Mouse (Mus musculus) frontal cortex, postnatal 25 days (tissue): ENCODE results near the gene Ntrk2.

Source experiments
- DNase-seq, 2 experiments: peaks; one replicate each; pipeline ENCODE4 v3.0.0; 2022; ENCODE audit warnings: low spot score in 2 of 2

Ntrk2 gene

DNA sequence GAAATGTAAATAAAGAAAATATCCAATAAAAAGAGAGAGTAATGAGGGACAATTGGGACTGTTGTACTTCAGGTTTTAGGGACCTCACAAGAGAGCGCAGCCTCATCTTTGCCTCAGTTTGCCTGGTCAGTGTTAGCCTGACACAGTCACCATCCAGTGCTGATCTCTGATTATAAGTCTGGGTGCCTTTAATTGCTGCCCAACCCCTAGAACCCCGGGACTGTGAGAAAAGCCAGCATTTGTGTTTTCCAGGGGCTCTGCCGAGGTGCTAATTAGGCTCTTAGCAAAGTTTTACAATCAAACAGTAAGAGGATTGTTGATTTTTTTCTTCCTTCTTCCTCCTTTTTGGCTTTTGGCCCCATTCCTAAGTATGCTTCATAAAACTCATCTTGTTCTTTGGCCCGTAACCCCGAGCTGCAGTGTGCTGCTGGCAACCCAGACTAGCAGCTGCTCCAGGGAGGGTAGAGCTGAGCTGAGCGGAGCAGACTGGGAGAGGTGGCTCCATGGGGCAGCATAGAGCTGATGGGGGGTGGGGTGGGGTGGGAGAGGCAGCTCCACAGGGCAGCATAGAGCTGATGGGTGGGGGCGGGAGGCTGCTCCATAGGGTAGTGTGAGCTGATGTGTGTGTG is 34.5 kb downstream of the Ntrk2 start:
- DNase-seq = no peak

DNA sequence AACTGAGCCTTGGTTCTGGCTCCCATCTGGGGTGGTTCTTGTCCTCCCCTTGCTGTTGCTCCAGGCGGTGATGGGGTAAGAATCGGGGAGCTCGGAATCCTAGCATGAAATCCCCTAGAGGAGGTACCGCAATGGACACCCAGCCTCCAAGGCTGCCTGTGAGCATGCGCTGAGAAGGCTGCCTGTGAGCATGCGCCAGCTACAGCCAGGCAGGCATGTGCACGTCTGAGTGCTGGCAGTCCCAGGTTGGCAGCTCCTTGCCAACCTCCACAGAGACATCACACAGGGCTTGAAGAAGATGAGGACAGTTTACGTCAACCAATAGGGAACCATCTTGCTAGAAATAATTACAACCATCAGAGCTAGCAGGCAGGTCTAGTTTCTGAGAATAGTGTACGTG is 37.5 kb downstream of the Ntrk2 start:
- no peak for DNase-seq

DNA sequence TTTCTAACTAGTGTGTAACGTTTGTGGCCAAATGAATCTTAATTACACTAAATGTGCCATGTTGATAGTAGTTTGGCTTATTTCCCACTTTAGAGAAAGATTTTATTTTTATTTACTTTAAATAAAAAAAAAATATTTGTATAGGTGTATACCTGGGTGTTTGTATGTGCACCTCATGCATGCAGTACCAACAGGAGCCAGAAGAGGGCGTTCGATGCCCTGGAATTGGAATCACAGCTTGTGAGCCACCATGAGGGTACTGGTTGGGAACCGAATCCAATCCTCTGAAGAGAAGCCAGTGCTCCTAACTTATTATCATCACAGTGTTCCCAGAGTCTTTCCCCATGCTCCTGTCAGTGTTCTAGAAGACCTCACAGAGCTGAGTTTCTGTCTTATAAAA is 42.2 kb downstream of the Ntrk2 start:
- no peak for DNase-seq

DNA sequence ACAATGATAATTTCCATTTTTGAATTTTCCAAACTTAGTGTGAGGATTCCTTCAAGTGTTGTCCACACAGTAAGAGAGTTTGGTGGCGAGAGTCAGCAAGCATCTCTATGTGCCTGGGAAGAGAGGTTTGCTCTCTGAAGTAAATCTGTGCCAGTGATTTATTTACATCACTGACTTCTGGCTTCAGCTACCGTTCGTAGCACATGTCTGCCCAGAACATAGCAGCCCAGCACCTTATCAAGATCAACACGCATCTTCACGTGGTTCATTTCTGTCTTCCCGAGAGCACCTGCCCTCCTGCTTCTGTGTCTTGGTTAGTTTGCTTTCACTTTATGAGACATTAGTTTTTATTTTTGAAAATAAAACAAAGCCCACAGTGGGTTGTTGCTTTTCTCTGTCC is 47.3 kb downstream of the Ntrk2 start:
- DNase-seq = no peak

DNA sequence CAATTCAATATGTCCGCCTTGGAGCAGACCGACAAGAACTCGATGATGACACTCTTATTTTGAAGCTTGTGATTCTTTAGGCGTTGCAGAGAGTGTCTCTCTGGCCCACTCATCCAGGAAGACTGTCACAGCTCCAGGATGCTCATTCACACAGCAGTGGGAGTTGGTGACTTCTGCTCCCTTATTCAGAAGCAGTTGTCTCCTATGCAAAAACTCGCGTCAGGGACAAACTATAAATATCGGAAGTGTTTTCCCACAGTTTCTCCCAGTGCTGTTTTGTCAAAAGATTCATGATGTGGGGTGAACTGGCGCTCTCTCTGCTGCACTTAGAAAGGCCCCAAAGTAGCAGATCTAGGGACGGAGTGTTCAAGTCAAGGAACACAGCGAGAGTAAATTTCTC is 59.9 kb downstream of the Ntrk2 start:
- DNase-seq = peak in 1 of 2 experiments; percentile 35

DNA sequence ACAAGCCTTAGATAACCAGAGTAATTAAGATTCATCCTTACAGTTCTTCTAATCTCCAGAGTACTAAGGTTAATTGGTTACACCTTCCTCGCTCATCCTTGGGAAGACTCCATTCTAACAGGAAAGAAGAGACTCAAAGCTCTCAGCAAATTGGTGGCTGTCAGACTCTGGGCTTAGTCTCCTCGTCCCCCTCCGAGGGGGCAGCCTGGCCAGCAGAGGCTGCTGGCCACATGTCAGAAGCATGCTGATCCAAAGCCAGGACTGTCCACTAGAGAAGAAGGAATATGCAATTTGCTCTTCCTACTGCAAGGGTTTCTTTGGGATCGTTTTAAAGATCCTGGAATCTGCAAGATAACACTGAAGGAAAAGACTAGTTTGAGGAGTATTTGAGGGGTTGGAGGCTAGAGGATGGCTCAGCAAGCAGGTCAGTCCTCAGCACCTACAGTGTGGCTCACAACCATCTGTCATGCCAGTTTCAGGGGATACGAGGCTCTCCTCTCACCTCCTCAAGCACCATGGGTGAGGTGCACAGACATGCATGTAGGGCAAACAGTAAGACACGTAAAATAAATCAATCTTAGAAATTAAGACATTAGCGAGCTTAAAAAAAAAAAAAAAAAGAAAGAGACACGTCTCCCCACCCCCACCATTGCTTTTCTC is 60.5 kb downstream of the Ntrk2 start:
- DNase-seq = no peak

DNA sequence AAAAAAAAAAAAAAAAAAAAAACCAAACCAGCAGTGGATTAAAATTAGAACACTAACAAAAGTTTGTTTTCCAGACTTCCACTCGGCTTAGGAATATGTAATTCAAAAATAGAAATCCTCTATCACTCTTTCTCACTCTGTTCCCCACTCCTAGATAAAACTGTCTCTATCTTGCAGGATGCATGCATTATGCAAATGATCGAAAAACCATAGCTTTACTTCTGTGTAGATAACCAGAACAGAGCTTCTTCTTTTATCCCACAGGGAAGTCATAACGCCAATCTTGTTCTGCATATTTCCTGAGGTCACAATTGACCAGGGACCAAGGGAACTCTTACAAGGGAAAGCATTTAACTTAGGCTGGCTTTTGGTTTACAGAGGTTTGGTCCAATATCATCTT is 76.1 kb downstream of the Ntrk2 start:
- no peak for DNase-seq

DNA sequence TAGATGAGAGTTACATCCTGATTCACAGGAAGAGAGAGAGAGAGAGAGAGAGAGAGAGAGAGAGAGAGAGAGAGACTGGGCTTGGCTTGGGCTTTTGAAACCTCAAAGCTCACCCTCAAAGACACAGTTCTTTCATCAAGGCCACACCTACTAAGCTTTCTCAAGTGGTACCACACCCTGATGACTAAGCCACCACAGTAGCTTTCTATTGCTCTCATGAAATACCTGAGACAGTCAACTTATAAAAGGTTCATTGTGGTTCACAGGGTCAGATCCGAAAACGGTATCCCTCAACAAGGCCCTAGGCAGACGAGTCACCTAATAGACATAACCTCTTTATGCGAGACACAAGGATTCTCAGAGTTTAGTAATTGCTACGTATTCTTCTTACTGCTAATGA is 76.5 kb downstream of the Ntrk2 start:
- DNase-seq = no peak

DNA sequence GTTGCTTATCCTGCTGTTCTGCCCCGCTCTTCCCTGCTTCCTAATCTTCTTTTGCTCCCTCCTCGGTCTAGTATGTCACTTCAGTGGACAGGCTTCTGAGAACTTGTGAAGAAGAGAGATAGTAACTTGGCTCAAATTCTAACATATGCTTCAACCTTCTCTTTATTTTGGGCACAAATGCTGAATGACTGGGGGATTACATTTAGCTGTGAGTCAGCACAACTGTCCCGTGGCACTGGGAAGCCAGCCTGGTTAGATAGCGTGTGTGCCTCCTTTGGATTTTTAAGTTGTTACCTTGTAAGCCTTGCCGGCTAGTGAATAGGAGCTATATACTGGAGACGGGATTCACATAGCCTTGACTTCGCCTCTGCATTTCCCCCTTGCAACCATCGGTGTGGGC is 79.7 kb downstream of the Ntrk2 start:
- DNase-seq = no peak

DNA sequence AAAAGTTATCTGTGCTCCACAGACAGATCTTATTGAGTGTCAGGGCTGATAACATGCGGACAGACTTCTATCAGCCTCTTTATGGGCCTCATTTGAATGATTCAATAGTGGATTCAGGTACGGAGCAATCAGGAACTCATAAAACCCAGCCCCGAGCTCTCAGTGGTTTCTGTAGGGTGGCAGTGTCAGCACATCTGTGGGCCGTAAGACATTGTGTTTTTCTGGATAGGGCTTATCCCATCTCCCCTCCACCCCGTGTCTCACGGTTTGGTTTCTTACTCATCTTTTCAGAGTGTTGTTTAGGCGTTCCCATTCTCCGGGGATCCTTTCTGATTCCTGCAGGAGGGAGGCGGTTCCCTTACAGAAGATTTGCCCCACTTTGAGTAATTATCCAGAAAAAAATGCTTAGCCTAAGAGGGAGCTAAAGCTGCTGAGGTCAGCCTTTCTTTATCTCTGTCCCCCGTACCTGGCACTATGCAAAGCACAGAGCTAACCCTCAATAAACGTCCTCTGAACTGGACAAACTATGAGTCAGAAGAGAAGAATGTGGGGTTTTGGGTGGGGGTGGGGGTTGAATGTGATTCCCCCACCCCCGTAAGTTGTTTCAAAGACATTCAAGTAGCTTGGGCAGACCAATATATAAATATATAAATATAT is 90.0 kb downstream of the Ntrk2 start:
- DNase-seq = no peak

DNA sequence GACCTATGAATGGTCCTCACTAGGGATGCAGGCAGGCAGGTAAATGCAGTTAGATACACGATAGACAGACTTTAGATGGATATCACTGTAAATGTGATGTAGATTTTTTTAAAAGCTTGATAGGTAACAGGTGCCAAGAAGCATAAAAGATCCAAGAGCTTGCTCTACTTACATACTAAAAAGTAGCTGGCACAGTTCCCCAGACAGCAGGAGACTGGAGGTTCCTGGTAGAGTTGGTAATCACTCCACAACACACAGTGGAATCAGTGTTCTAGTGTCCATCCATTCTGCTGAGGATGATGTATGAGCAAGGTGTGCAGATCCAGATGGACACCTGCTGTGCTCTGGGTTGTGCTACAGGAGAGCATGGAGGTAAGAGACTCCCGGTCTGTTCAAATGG is 93.0 kb downstream of the Ntrk2 start:
- DNase-seq = no peak

DNA sequence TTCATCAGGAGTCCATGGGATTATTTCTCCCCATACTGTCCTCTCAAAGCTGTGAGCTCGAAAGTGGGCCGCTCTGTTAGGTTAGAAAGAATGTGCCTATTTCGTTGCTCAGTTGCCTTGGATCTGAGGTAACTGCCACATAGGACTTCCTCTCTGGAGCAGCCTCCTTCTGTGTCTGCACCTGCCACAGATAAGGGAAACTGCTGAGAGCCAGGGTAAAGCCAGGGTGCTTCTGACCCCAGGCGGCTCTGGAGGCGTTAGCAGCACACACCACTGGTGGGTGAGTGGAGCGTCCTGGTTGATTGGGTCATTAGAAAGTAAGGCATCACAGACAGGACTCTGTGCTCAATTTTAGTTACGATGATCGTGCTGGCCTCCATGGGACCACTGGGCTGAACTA is 95.9 kb downstream of the Ntrk2 start:
- no peak for DNase-seq

DNA sequence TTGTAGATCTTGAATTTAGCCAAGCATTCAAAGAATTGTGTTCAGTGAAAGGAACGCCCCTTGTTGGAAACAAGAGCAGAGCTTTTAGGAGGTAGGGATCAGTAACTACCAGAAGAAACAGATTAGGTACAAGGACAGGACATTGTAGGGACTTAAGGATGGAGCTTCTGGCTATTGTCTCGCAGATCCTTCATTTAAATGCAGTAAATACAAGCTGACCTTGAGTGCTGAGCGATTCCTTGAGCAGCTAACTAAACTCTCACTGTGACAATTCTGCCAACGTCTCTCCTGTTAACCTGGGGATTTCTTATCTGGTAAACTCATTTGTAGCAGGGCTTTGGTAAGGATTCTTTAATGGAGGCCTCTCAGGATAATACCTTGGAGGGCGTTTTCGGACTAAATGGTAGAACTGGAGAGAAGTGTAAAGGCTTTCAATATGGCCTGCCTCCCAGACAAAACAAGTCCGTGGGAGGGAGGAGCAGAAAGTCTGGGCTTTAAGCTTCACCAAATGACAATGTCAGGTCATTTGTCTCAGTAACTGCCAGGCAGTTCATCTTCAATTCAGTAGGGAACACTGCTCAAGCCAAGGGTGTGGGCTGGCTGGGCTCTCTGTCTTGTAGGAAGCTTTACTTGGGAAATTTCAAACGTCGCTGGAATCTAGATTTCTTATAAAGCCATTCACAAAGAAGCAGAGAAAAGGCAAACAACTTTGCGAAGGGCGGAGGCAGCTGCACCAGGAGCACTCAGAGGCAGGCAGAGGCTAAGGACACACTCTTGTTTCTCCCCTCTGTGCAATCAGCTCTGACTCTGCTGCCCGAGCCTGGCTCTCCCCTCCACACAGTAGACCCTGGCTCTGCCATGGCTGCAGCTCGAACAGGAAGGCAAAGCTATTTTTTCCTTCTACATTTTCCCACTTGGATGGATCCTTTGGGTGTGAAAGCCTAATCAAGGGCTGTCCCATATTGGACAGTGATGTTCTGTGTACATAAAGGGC is 98.7 kb downstream of the Ntrk2 start:
- DNase-seq = no peak

DNA sequence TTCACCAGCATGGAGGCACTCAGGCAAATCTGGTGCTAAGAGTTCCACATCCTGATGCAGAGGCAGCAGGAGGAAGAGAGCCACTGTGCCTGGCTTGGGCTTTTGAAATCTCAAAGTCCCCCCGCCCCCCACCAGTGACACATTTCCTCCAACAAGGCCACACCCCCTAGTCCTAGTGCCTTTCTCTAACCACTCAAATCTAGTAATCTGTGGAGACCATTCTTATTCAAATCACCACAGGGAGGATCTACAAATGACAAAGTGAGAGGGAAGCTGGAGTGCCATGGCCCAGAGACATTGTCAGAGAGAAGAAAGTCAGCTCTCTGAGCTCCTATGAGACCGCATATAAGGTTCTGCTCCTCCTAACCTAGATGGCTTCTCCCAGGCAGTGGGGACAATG is 105.6 kb downstream of the Ntrk2 start:
- no peak for DNase-seq

DNA sequence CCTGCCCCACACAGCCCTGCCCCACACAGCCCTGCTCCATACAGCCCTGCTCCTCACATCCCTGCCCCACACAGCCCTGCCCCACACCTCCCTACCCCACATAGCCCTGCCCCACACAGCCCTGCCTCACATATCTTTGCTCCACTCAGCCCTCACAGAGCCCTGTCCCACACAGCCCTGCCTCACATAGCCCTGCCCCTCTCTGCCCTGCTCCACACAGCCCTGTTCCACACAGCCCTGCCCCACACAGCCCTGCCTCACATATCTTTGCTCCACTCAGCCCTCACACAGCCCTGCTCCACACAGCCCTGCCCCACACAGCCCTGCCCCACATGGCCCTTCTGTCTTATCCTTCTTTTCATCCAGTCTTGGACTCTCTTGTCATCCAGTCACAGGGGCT is 106.2 kb downstream of the Ntrk2 start:
- DNase-seq = no peak

DNA sequence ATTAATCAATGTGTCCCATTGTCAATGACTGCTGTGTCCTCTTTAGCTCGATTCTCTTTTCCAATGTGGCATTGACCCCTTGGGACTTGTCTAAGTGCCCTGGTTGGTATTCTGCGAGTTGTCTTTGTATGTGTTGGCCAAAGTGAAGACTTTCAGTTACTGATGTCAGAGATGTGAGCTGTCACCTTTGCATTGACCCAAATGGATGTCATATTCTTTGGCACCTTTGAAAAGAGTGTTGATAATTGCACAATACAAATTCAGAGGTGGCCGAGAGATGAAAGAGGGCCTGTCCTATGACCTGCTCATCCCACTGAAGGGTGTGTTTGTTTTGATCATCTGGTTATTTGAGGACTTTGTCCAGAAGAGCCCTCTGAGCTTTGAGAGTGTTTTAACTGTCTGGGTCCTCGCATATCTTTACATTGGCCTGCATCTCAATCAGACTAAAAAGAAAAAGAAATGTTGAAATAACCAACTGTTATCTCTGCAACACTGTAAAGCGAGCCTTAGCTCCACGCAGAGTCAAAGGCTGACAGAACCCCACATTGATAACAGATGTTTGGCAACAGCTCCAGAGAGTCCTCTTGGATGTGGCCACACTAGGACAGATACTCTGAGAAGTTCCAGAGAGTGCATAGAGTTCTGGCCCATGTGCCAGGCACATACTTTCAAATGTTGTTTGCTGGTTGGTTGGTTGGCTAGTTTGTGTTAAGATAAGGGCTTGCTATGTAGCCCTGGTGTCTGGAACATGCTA is 107.9 kb downstream of the Ntrk2 start:
- DNase-seq = no peak

DNA sequence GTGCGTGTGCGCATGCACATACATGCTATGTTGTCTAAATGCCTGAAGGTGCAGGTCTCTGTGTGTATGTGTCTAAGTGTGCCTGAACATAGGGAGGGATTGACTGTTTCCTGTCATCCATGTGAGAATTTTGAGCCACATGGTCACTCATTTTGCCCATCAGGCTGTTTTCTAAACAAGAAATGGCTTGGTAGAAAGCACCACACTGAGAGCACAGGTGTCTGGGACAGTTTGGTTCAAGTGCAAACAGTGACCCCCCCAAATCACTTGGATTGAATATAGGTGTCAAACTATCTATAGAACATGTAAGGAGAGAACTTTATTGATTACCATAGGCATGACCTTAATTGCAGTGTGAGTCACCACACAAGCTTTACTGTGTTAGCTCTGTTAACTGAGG is 110.0 kb downstream of the Ntrk2 start:
- DNase-seq = no peak

DNA sequence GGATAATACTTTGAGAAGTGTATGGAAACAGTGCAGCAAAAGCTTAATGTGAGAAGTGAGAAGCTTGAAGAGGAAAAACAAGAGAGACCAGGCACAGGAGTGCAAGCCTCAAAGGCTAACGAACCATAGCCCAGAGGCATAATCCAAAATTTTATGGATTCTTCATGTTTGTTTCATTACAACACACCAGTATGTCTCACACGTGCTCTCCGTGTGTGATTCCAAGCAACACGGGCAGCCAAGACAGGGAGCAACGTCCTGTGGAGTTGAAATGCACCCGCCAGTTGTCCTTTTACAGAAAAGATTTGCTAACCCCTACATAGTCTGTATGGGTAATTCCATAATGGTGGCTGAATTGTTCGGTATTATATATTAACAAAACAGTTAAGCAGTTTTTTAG is 113.9 kb downstream of the Ntrk2 start:
- DNase-seq = no peak

DNA sequence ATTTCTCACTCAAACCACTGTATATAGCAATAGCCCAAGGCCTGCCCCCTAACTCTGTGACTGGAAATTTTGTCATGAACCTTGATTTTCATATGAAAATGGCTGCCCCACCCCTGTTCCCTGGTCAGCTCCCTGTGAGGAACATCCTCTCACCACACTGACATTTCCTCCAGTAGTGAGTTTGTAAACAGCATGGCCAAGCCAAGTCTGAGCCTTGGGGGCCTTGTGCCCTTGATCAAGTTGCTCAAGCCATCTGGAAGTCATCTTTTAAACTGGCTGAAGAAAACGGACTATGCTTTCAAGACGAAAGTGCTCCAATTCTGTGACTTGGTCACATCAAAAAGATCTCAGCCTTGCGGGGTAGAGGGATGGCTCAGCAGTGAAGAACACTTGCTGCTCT is 114.9 kb downstream of the Ntrk2 start:
- no peak for DNase-seq

DNA sequence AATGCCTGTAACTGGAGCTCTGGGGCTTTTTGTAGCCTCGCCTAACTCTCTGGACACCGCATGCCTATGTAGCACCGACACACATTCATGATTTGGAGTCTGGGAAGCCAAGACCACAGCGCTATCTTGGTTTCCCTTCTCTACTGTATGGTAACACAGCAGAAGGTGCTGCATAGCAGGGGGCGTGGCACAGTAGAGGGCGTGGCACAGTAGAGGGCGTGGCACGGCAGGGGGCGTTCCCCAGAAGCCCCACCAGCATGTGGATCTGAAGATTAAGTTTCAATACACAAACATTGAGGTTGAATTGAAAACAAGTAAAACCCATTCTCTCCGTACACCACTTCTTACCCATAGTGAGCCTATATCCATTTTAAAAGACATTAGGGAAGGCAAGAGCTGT is 115.3 kb downstream of the Ntrk2 start:
- DNase-seq = no peak

DNA sequence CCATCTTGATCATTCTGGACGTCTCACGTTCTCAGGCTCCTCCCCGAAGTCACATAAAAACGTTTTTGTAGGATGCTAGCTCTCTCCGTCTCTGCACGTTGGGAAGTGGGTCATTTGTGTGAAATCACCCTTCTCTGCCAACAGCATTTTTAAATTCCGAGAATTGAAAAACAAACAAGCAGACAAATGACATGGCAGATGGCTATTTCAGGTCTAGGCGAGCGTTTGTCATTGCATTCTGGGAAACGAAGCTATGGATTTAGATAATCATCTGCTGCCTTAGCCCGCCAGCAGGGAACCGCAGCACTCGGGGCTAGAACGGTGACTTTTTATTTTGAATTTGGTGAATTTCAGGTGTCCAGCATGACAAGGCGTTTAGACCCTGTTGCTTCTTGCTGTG is 115.8 kb downstream of the Ntrk2 start:
- no peak for DNase-seq

DNA sequence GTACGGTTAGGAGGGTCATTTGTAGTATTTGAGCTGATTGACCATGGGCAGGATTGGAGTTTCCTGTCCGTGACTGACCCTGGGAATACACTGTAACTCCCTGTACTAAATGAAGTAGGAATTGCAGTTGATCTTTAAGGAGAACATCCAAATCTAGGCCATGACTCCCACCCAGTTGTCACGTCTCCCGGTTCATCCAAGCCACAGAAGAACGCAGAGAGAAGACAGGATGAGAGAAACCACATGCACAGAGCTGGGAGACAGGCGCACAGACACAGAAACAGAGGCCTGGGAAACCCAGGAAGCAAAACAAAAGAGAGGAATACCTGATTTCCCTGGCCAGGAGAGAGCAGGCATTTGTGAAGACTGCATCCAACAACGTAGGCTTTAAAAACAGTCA is 117.1 kb downstream of the Ntrk2 start:
- DNase-seq = no peak
